Mouse (Mus musculus): ENCODE measurements at regions not wholly inside any gene's neighbourhood (a gene's known extent, or its start where the extent isn't known, plus 50 kb on each side); places are given as distances from the start of the nearest gene placed in this dataset.

DNA sequence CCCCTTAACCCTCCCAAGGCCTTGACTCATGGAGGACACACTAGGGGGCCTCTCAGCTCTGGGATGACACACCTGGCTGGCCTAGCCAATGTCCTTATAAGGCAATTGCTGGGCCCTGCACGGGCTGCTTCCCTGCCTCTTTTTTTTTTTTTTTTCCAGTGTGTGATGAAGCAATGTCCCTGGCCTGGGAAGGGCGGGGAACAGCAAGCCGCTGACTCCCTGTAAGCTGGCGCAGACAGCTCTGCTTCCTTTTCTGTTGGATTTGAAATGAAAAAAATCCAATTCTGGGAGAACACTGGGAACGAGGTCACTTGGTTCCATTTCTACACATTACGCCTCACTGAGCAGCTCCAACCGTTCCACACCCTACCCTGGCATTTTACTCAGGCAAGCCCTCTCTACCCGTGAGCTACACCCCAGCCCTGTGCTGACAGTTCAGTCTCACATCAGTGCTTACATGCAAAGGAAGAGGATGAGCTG lies 68.4 kb upstream of the 4930432M17Rik start:
- TF ChIP-seq CTCF (IDR thresholded peaks at IDR 0.05; ENCODE audit: extremely low read depth, insufficient read length, insufficient replicate concordance, low read depth, low read length) (no peak), POLR2A (IDR thresholded peaks at IDR 0.05; ENCODE audit: low read depth, low read length) (no peak)
